Mouse (Mus musculus): ENCODE measurements around the gene Fpgs. TPM values are rescaled to one million over a fixed set of nuclear protein-coding genes. Genes with fewer than 3 reads are reported as not detected.

The Fpgs gene
- total RNA-seq, 2 experiments from 2014 or later = 6.7 to 11.1 TPM

DNA sequence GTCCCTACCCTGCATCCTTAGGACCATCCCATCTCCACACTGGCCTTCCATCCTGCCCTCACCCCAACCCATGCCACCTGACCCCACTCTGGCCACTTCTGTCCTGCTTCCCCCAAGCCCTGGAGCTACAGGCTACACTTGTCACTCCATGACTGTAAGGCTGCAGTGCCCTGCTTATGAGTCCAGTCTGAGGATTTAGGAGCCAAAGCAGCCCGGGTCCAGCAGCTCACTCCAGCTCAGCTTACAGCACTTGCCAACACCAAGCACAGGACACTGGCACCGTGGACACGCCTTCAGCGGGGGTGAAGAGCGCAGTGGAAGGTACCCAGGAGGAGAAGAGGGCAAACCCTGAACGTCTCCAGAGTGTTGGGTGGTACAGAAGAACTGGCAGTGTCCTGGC lies 3.0 kb upstream of the Fpgs start:
- DNase-seq = no peak
- intact Hi-C loops (cut with DNase I; ENCODE audit: low total_unique reads) = no loop called here

DNA sequence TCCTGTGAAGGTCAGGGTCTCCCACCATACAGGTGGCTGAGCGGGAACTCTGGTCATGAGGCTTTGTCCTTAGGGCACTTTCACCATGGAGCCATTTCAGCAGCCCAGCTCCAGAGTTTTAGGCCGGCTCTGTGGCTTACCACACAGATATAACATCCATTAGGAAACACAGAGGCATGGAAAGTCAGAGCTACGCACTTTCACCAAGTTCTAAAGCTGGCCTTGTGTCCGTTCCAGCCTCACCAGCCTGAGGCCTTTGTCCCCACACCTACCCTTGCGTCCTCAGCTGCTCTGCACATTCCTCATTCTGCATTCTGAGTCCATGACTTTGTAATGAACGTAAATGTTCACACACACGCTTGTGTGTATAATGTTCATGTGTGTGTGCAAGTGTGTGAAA lies 1.1 kb upstream of the Fpgs start:
- no peak for DNase-seq
- intact Hi-C loops (cut with DNase I; ENCODE audit: low total_unique reads) = no loop called here

DNA sequence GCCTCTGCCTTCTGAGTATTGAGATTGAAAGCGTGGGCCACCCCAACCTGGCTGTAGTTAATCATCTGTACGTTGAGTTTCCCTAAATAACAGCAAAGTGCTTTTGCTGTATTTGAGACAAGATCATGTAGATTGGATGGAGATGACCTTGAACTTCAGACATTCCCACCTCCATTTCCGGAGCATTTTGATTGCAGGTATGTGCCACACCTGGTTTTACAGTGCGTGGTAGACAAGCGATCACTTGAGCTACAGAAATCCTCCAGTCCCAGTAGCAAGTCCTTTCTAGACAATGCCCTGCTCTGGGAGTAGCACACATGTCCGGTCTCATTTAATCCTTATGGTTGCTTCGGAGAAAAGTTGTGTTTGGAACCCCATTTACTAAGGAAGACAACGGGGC lies 899 bp downstream of the Fpgs start:
- DNase-seq = no peak
- intact Hi-C loops (cut with DNase I; ENCODE audit: low total_unique reads) = no loop called here

DNA sequence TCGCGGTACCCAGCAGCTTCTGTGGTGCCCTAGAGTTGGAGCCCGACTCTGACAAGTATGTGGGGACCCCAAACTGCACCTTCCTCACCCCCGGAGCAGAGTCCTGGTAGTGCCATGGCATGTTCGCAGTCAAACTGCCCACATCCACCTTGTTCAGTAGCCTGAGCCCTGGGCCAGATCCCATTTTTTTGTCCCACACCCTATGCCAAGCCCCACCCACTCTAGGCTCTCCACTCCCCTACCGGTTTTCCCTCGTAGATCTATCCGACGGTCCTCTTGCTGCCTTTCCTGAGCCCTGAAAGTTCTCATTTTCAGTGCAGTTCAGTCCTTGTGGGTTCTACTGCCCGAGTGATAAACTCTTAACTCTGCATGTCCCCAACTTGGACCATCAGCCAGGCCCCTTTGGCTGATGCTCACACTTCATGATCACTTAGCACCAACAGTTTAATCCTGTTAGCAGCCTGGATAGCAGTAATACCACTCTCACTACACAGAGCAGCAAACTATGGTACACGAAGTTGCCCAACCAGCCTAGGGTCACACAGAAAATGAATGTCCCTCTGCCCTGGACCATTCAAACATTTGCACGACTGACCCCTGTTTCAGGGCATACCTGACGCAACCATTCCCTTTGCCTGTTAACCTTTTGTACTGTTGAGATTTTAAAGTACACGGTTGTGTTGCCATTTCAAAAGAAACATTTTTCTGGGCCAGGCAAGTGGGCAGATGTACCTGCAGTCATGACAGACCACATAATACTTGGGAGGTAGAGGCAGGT lies 2.8 kb downstream of the Fpgs start:
- intact Hi-C loops (cut with DNase I; ENCODE audit: low total_unique reads) = no loop called here
- no peak for DNase-seq

DNA sequence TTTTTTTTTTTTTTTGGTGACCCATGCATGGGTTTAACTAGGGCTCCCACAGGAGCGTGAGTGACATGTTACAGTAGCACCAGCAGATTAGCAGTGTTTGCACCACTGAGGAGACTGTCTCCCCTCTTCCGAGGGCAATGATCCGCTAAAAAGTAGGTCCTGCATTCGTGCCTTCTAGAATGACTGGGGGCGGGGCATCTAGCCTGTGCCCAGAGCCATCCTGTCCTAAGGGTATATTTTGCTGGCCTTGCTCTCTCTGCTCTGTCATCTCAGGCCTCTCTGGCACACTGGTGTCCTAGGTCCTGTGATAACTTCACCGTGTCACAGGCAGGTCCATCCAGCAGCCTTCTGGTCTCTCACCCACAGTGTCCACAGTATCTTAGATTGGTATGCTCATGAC lies 4.3 kb downstream of the Fpgs start:
- intact Hi-C loops (cut with DNase I; ENCODE audit: low total_unique reads) = no loop called here

DNA sequence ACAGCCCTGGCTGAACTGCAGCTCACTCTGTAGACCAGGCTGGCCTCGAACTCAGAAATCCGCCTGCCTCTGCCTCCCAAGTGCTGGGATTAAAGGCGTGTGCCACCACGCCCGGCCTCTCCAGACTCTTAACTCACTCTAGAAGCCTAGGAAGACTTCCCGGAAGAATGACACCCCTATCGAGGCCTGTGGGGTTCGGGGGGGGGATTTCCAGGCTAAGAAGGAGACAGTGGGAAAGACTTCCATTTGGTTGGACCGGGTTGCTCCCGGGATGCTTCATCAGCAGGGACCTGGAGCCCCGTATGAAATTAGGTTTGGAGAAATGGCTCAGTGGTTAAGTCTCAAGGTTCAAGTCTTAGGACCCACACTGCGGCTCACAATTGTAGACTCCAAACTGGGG lies 9.3 kb downstream of the Fpgs start:
- intact Hi-C loops (cut with DNase I; ENCODE audit: low total_unique reads) = no loop called here
- DNase-seq = peak; percentile 4

More for the DNA sequence above, 4.3 kb downstream of the Fpgs start:
- no peak for DNase-seq

DNA sequence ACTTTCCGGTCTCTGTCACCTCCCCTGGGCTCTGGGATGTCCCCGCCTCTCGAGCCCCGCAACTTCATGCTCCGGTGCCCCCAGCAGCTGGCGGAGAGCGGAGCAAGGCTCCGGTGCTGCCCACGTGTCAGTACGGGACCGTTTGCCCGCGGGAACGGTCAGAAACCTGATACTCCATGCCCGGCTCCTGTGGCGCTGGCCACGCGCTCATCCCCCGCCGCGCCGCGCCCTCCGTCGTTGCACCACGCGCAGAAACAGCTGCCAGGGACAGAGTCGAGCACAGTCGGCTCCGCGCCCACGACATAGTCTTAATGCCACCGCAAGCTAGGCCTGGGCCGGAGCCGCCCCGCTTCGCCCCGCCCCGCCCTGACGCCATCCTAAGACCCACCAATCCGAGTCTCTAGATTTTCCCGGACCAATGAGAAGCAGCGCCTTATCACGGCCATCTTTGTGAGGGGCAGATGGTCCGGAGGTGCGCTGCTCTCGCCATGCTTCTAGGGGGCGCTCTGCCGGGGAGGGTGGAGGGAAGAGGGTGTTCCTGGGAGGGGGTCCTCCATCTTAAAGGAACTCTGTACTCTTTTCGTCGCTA lies 10.0 kb downstream of the Fpgs start:
- peak; percentile 96 for DNase-seq
- intact Hi-C loops (cut with DNase I; ENCODE audit: low total_unique reads) = no loop called here

DNA sequence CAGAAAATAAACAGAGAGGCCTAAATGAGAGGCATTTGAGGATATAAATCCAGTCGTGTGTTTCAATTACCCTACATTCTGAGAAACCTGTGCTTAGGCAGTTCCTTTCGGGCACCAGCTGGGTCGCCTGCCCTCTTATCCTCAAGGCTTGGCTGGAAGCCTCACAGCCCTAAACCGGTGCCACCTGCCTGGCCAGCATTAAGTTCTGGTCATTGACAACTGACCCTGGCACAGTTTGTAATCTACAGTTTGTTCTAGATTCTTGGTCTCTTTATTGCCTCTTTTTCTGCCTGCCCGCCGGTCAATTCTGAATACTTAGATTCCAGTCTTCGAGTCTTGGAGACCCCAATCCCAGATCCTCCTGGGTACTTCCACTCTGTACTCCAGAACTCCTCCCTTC lies 10.7 kb downstream of the Fpgs start:
- DNase-seq = peak; percentile 21
- intact Hi-C loops (cut with DNase I; ENCODE audit: low total_unique reads) = no loop called here

DNA sequence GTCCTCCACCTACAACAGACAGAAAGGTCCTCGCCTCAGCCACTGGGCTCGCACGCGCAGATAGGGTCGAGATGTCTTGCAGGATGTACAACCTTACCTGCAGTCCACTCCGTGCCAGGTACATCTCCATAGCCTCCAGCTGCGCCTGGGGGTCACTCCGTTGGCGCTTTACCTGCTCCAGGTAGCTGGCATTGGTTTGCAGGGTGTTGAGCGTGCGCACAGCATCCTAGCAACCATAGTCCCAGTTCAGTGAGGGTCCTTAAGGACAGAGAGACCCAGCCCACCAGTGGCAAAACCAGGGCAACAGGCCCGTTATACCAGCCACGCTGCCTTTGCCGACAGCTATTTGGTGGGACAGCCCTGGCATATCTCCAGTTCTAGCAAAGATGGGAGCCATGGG lies 11.4 kb downstream of the Fpgs start:
- intact Hi-C loops (cut with DNase I; ENCODE audit: low total_unique reads) = no loop called here
- DNase-seq = no peak

DNA sequence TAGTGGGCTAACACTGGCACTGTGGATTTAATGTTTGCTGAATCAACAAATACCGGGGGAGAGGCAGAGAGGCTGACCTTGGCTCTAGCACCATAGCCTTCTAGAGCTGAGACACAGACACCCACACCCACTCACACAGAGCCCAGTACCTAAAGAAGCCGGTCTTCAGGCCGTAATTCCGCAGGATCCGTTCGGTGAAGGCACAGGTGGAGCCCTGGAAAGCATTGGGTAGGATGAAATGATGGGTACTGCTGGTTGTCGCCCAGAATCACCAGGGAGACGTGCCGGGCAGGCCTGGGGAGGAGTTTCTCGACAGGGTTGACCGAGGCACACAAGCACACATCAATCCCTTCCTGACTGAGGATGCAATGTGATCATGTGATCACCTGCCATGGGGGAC lies 12.9 kb downstream of the Fpgs start:
- intact Hi-C loops (cut with DNase I; ENCODE audit: low total_unique reads) = loop anchor here (2.0 kb wide), 1 partner anchor 60 kb away; no protein-coding TSS in a partner anchor
- DNase-seq = no peak

DNA sequence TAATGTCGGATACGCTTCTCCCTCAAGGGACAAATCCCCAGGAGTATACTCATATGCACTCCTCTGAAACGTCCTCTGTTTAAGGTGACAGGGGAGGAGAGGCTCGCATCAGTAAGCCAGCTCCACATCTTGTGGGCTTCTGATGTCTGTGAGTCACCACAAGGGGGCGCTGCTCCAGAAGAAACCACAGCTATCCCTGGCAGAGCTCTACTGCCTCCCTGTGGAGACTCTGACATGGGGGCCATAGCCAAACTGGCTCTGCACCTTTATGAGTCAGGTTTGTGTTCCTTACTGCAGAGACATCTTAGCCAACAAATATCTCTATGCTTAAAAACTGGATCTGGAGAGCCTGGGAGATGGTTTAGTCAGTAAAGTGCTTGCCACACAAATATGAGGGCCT lies 14.5 kb downstream of the Fpgs start:
- intact Hi-C loops (cut with DNase I; ENCODE audit: low total_unique reads) = loop anchor here (5.0 kb wide), 1 partner anchor 112 kb away; the partner anchor contains the start of gene 9430097D07Rik

DNA sequence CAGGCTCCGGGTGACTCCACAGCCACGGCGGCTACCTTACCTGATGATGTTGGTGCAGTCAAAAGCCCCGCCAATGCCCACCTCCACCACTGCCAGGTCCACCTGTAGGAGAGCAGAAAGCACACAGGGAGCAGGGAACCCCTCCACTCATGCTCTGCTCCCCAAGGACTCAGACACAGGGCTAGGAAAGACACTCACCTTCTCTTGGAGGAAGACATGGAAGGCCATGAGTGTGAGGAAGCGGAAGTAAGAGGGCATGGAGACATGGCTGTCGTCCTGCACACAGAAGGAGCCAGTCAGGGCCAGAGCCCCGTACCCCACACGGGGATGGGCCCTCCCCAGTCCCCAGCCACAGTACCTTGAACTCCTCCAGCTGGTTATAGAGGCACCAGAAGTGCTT lies 16.4 kb downstream of the Fpgs start:
- intact Hi-C loops (cut with DNase I; ENCODE audit: low total_unique reads) = loop anchor here (5.0 kb wide), 1 partner anchor 110 kb away; the partner anchor contains the start of gene 9430097D07Rik
- no peak for DNase-seq

More for the DNA sequence above, 14.5 kb downstream of the Fpgs start:
- peak; percentile 91 for DNase-seq

DNA sequence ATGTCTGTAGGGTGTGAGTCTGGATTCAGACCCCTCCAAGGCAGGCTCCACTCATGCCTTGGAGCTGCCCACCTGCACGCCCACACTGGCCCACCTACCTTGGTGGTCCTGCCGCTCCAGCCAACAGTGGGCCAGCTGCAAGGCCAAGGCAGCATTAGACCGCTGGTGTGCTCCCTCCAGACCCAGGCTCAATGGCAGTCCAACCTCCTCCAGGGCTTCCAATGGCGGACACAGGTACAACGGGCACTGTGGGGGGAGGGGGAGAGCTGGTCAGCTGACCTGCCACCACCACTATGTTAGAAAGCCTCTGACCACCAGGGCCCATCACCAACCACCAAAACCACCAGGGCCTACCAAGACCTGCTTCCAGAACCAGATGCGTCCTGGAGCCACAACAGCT lies 17.3 kb downstream of the Fpgs start:
- intact Hi-C loops (cut with DNase I; ENCODE audit: low total_unique reads) = loop anchor here (5.0 kb wide), 1 partner anchor 109 kb away; the partner anchor contains the start of gene 9430097D07Rik
- DNase-seq = no peak

DNA sequence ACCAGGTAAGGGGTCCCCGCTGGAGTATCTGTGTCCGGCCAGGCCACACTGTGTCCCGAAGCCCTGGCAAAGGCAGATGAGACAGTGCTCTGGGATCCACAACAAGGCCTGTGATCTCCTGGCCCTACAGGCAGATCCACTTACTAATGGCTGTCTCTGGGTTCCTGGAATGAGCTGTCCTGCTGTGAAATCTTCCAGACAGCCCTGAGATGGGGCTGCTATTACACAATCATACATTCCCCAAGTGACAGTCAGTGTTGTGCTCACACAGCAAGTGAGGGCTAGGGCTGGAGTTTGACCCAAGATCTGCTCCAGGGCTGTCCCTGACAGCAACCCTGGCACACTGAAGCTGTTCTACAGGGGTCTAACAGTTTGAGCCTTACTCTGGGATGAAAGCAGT lies 18.1 kb downstream of the Fpgs start:
- intact Hi-C loops (cut with DNase I; ENCODE audit: low total_unique reads) = loop anchor here (5.0 kb wide), 1 partner anchor 109 kb away; the partner anchor contains the start of gene 9430097D07Rik
- DNase-seq = no peak

DNA sequence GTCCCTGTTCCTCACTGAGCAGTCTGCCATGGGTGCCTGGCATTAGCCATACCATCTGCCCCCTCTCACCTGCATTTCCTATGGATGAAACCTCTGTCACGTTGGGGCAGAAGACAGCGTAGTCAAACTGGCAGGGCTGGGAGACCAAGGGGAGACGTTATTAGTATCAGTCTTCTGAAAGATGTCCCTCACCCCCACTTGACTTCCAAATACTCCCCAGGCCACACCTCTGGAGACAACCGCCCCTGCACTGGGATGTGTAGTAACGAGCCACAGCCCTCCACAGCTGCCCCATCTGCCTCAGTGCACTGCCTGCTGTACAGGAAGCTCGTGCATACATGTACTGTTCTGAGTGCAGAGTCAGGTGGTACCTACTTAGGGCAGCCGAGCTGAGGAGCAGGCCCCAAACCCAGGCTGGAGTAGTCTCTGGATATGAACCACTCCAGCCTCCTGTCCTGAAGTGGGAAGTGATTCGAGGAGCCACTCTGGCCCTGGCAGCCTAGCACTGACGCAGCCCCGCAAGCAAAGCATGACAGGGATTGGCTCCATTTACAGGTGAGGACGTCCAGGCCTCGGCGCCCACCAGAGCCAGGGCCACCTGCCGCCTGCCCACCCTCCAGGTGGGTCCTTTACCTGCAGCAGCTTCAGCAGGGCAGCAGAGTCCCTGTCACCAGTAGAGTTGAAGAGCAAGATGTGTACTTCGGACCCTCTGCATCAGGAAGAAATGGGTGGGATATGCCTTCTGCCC lies 19.1 kb downstream of the Fpgs start:
- DNase-seq = no peak
- intact Hi-C loops (cut with DNase I; ENCODE audit: low total_unique reads) = loop anchor here (5.0 kb wide), 2 partner anchors 43 to 108 kb away; partner anchors contain the start of gene 9430097D07Rik

DNA sequence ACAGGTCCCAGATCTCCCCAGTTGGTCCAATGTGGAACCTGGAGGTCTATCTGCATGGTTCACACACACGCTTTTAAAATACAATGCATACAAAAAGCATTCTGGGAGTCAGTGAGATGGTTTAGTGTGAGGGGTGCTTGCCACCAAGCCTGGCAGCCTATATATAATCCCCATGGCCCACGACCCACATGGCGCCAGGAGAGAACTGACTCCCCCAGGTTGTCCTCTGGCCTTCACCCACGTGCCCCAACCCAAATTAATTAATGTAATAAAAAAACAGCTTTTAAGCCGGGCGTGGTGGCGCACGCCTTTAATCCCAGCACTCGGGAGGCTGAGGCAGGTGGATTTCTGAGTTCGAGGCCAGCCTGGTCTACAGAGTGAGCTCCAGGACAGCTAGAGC lies 20.2 kb downstream of the Fpgs start:
- no peak for DNase-seq
- intact Hi-C loops (cut with DNase I; ENCODE audit: low total_unique reads) = loop anchor here (5.0 kb wide), 1 partner anchor 41 kb away; no protein-coding TSS in a partner anchor

DNA sequence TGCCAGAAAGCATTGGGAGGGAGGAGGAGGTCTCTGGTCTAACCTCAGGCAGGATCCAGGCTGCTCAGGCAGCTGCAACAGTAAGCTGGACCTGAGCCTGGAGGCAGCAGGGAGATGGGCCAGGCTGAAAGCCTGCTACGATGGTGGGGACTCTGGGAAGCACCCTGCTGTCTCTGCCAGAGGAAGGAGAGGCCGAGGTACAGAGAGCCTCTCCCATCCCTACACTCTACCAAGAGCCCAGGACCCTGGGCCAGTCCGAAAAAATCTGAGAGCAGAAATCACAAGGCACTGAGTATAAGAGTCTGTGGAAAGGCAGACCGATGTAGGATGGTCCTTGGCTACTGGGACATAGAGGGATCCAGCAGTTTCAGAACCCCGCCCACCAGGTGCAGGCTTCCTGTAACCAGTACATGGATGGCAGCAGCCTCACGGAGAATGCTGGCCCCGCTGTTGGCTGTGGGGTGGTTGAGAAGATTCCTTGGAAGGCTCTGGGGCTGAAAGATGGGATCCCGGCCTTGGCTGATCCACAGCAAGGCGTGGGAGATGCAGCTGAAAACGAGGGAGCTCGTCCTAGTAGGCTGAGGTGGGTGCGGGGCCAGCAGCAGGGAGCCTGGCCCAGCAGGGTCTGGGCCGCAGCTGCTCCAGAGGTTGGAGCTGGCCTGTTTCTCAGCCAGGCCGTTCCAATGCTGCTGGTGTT lies 21.1 kb downstream of the Fpgs start:
- intact Hi-C loops (cut with DNase I; ENCODE audit: low total_unique reads) = loop anchor here (5.0 kb wide), 1 partner anchor 41 kb away; no protein-coding TSS in a partner anchor
- DNase-seq = peak; percentile 61

DNA sequence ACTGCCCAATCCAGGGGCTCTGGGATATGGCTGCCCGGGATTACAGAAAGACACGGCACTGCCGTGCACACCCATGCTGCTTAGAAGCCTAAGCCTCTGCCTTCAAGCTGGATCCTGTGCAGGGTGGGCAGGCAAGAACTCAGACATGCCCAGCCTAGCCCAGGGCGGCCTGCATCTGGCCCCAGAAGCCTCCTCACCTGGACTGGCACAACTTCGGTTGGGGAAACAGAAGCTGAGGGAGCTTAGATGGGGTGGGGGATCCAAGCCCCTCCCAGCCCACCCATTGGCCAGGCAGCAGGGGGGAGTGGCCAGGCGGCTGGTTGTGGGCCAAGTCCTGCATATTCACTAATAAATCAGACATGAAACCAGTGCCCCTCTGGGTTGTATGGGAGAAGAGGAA lies 22.2 kb downstream of the Fpgs start:
- no peak for DNase-seq
- intact Hi-C loops (cut with DNase I; ENCODE audit: low total_unique reads) = loop anchor here (5.0 kb wide), 1 partner anchor 39 kb away; no protein-coding TSS in a partner anchor

DNA sequence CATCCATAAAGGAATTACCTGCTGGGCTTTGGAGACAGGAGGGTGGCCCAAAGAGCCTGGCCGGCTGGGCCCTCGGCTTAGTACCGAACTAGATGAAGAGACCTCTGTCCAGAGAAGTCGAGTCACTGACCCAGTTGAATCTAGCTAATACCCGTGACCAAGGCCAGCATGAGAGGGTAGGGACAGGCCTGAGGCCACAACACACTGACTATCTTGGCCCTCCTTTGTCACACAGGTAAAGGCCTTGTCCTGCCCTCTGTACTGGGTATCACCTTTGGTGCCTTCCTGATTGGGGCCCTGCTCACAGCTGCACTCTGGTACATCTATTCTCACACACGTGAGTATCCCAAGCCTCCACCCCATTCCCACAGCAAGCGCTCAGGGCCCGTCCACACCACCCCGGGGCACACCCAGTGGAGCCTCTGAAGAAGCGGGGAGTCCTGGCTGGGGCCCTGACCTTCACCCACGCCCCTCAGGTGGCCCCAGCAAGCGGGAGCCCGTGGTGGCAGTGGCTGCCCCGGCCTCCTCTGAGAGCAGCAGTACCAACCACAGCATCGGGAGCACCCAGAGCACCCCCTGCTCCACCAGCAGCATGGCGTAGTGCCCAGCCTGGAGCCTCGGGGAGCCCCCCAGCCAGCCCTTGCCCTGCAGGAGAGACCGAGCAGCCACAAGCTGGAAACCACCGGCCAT lies 22.8 kb downstream of the Fpgs start:
- intact Hi-C loops (cut with DNase I; ENCODE audit: low total_unique reads) = loop anchor here (5.0 kb wide), 1 partner anchor 39 kb away; no protein-coding TSS in a partner anchor

More for the DNA sequence above, 22.8 kb downstream of the Fpgs start:
- DNase-seq = no peak
